Mouse (Mus musculus) lung, postnatal 0 days (tissue): ENCODE results near the gene Nfic. TPM values are rescaled to one million over a fixed set of nuclear protein-coding genes. Genes with fewer than 3 reads are reported as not detected.
A peak's percentile ranks its signal among the peaks of the same experiment; 100 is the strongest.

Source experiments
- ATAC-seq: fragments of 200-750 bp; cut with Nextera tagmentation; 2 replicates; pipeline ENCODE4 v1.8.0; 2017; ENCODE audit warnings: moderate library complexity
- DNase-seq: peaks from one replicate; pipeline ENCODE4 v3.0.0-alpha.2; 2016; ENCODE audit warnings: low spot score
- H3K27ac ChIP-seq: fragments of 300-500 bp; sonication (generic); 2 replicates; pipeline ENCODE4 v1.5.1; 2014; ENCODE audit warnings: antibody characterized with exemption, mild to moderate bottlenecking, low read length, mixed read lengths
- H3K27me3 ChIP-seq: fragments of 300-500 bp; sonication (generic); replicated peaks from 2 replicates; pipeline ENCODE4 v1.6.1; 2014; ENCODE audit warnings: low read length, mixed read lengths; ENCODE audit not compliant: insufficient read depth
- H3K36me3 ChIP-seq: fragments of 300-500 bp; sonication (generic); 2 replicates; pipeline ENCODE4 v1.6.1; 2014; ENCODE audit warnings: low read length, mixed read lengths; ENCODE audit not compliant: insufficient read depth
- H3K4me1 ChIP-seq: fragments of 300-500 bp; sonication (generic); 2 replicates; pipeline ENCODE4 v1.6.1; 2014; ENCODE audit warnings: antibody characterized with exemption, low read depth, low read length, mixed read lengths; ENCODE audit not compliant: insufficient read depth
- H3K4me2 ChIP-seq: fragments of 300-500 bp; sonication (generic); replicated peaks from 2 replicates; pipeline ENCODE4 v1.6.1; 2014; ENCODE audit warnings: low read depth, mild to moderate bottlenecking, low read length, moderate library complexity, mixed read lengths
- H3K4me3 ChIP-seq: fragments of 300-500 bp; sonication (generic); 2 replicates; pipeline ENCODE4 v1.5.1; 2014; ENCODE audit warnings: low read depth, low read length
- H3K9ac ChIP-seq: fragments of 300-500 bp; sonication (generic); replicated peaks from 2 replicates; pipeline ENCODE4 v1.6.1; 2014; ENCODE audit warnings: low read depth, mild to moderate bottlenecking
- H3K9me3 ChIP-seq: fragments of 300-500 bp; sonication (generic); 2 replicates; pipeline ENCODE4 v1.6.1; 2016; ENCODE audit warnings: low read length, mixed read lengths
- CTCF ChIP-seq: IDR thresholded peaks from 2 replicates; pipeline ENCODE4 v1.5.1; 2016; ENCODE audit warnings: antibody characterized with exemption, mild to moderate bottlenecking
- EP300 ChIP-seq: IDR thresholded peaks from 2 replicates; pipeline ENCODE4 v1.6.1; 2016; ENCODE audit warnings: antibody characterized with exemption, mild to moderate bottlenecking, control low read depth
- WGBS: fragments of 180-500 bp; shearing (Covaris S2); extraction: QIAGEN DNeasy Blood & Tissue Kit; methylation state at CpG from one replicate; pipeline ENCODE4 v1.1.7; 2014; 5-methylcytosine and 5-hydroxymethylcytosine counted together
- polyA plus RNA-seq: library from polyadenylated mRNA; unstranded; fragments of >200 nt; fragmentation: Nextera tagmentation; extraction: Ambion mirVana; gene quantifications from 2 replicates; pipeline ENCODE4 v1.2.1, GENCODE M21; 2015

Nfic gene
- polyA plus RNA-seq, 1 experiment from 2014 or later = 73.6 TPM

GRCm38 (mm10) chr10:81392270-81392669 lies 63.2 kb downstream of the Nfic start:
- Histone ChIP-seq H3K9me3 (no peaks in the 10 kb centered on the region), H3K9ac (no peak overlapping the region), H3K36me3 (no peaks in the 10 kb centered on the region; the same call in 1 of the 2 replicates), H3K4me3 (no peak overlapping the region), H3K27ac (no peak overlapping the region), H3K4me1 (peaks cover 9% of the 10 kb centered on the region), H3K27me3 (no peaks in the 10 kb centered on the region), H3K4me2 (no peak overlapping the region)
- WGBS = 81% methylated on average over 6 of the region's 6 CpGs
- TF ChIP-seq CTCF = no peak
- TF ChIP-seq EP300 = no peak
- DNase-seq = no peak
- no peak for ATAC-seq

GRCm38 (mm10) chr10:81390678-81390965 lies 64.8 kb downstream of the Nfic start:
- H3K9me3 ChIP-seq = no peaks in the 10 kb centered on the region
- WGBS = 89% methylated on average over 9 of the region's 13 CpGs
- no peak overlapping the region for H3K9ac ChIP-seq
- TF ChIP-seq CTCF = no peak
- ATAC-seq = no peak
- H3K4me1 ChIP-seq = peaks cover 9% of the 10 kb centered on the region
- no peak for DNase-seq
- H3K4me2 ChIP-seq = no peak overlapping the region
- no peak overlapping the region for H3K27ac ChIP-seq
- no peaks in the 10 kb centered on the region for H3K27me3 ChIP-seq
- no peak overlapping the region for H3K4me3 ChIP-seq
- no peaks in the 10 kb centered on the region; the same call in none of the 2 replicates for H3K36me3 ChIP-seq

- Histone ChIP-seq H3K27ac (no peak overlapping the region), H3K9ac (no peak overlapping the region), H3K36me3 (no peaks in the 10 kb centered on the region; the same call in none of the 2 replicates), H3K4me1 (peaks cover 13% of the 10 kb centered on the region), H3K4me3 (no peak overlapping the region), H3K27me3 (no peaks in the 10 kb centered on the region), H3K4me2 (no peak overlapping the region), H3K9me3 (no peaks in the 10 kb centered on the region)
- peak; percentile 75 for ATAC-seq
- DNase-seq = peak; percentile 66
- WGBS = 58% methylated on average over 23 of the region's 23 CpGs
- TF ChIP-seq EP300 (no peak), CTCF (peak; percentile 95)
Measured at GRCm38 (mm10) chr10:81389801-81390677, 65.4 kb downstream of the Nfic start.

- H3K4me3 ChIP-seq = no peak overlapping the region
- H3K4me2 ChIP-seq = no peak overlapping the region
- TF ChIP-seq EP300 (no peak), CTCF (no peak)
- no peak overlapping the region for H3K27ac ChIP-seq
- no peaks in the 10 kb centered on the region for H3K27me3 ChIP-seq
- H3K9me3 ChIP-seq = no peaks in the 10 kb centered on the region
- ATAC-seq (no peak), DNase-seq (no peak)
- no peak overlapping the region for H3K9ac ChIP-seq
- H3K4me1 ChIP-seq = peaks cover 17% of the 10 kb centered on the region
- H3K36me3 ChIP-seq = no peaks in the 10 kb centered on the region; the same call in none of the 2 replicates
- 45% methylated on average over 3 of the region's 3 CpGs for WGBS
Measured at GRCm38 (mm10) chr10:81389373-81389772, 66.1 kb downstream of the Nfic start.

DNA sequence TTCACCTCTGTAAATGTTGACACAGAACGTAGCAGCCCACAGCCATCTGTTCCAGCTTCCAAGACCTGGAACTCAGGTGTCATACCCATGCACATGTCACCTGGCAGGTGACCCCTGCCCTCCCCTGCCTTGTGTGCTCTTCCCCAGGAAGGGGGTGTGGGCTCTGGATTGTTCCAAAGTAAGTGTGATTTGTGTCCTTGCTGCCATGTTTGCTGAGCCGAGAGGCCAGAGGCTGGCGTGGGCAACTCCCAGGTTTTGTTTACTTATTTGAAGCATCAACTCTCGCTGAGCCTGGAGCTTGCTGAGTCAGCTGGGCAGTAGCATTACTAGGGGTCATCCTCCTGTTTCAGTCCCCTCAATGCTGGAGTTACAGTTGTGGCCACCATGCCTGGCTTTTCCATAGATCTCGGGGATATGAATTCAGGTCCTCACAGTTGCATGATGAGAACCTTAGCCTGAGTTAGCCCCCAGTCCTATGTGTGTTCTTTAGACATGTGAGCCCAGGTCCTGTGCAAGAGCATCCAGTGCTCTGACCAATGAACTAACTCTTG lies 66.9 kb downstream of the Nfic start, which contains the start of gene Gm48552:
Gm48552 (plus strand) TSS at position 501 of the 551 bp plus-strand sequence.
- no peak within 1 kb of the TSS for H3K27ac ChIP-seq
- TF ChIP-seq CTCF (no peak), EP300 (no peak)
- H3K27me3 ChIP-seq = no peaks in the 10 kb centered on the region
- H3K4me1 ChIP-seq = peaks cover 15% of the 10 kb centered on the region; the same call in 1 of the 2 replicates
- H3K4me3 ChIP-seq = no peak within 1 kb of the TSS
- DNase-seq (no peak), ATAC-seq (no peak)
- no peaks in the 10 kb centered on the region; the same call in none of the 2 replicates for H3K36me3 ChIP-seq
- no peak within 1 kb of the TSS for H3K9ac ChIP-seq
- H3K9me3 ChIP-seq = no peaks in the 10 kb centered on the region
- 57% methylated on average over 5 of the region's 5 CpGs for WGBS
- H3K4me2 ChIP-seq = no peak within 1 kb of the TSS

DNA sequence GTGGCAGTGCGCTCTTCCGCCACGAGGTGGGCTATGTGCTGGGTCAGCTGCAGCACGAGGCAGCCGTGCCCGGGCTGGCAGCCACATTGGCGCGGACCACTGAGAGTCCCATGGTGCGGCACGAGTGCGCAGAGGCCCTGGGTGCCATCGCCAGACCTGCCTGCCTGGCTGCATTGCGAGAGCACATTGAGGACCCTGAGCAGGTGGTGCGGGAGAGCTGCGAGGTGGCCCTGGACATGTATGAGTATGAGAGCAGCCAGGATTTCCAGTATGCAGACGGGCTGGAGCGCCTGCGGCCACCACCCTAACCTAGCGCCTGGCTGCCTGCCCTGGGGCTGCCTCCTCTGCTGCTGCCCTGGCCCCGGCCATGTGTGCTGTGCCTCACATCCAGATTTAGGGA lies 67.7 kb downstream of the Nfic start:
- no peaks in the 10 kb centered on the region for H3K27me3 ChIP-seq
- H3K27ac ChIP-seq = no peak overlapping the region
- DNase-seq (no peak), ATAC-seq (no peak)
- 93% methylated on average over 20 of the region's 20 CpGs for WGBS
- no peak overlapping the region for H3K4me2 ChIP-seq
- H3K9ac ChIP-seq = no peak overlapping the region
- H3K36me3 ChIP-seq = no peaks in the 10 kb centered on the region; the same call in none of the 2 replicates
- H3K4me3 ChIP-seq = no peak overlapping the region
- H3K9me3 ChIP-seq = no peaks in the 10 kb centered on the region
- TF ChIP-seq CTCF = no peak
- no peak for TF ChIP-seq EP300
- H3K4me1 ChIP-seq = peaks cover 11% of the 10 kb centered on the region; the same call in 1 of the 2 replicates
